Mouse (Mus musculus): ENCODE results near the gene Snx29. TPM values are rescaled to one million over a fixed set of nuclear protein-coding genes. Genes with fewer than 3 reads are reported as not detected.
A peak's percentile ranks its signal among the peaks of the same experiment; 100 is the strongest.

Gene Snx29
- polyA plus RNA-seq, 1 experiment from 2014 or later: 10.0 TPM

GRCm38 (mm10) chr16:11632205-11632747 lies 309.6 kb downstream of the Snx29 start:
- Histone ChIP-seq H3K36me3 (ENCODE audit: insufficient read depth, low read length) (no peaks in the 10 kb centered on the region), H3K4me1 (ENCODE audit: insufficient read depth, low read depth, low read length) (peaks cover 8% of the 10 kb centered on the region; the same call in 1 of the 2 replicates), H3K27me3 (replicated peaks; ENCODE audit: insufficient read depth, low read length) (no peaks in the 10 kb centered on the region), H3K4me3 (ENCODE audit: low read depth, low read length) (no peak overlapping the region), H3K9ac (replicated peaks; ENCODE audit: low read depth) (no peak overlapping the region), H3K27ac (ENCODE audit: low read length) (no peak overlapping the region), H3K9me3 (ENCODE audit: low read length) (no peaks in the 10 kb centered on the region), H3K4me2 (replicated peaks; ENCODE audit: low read depth, low read length) (no peak overlapping the region)
- 26% methylated on average over 2 of the region's 2 CpGs for WGBS
- DNase-seq (ENCODE audit: low spot score) (peak; percentile 36), ATAC-seq (no peak)
- TF ChIP-seq CTCF (IDR thresholded peaks at IDR 0.05) (no peak), EP300 (IDR thresholded peaks at IDR 0.05) (no peak)

GRCm38 (mm10) chr16:11636196-11636733 lies 313.6 kb downstream of the Snx29 start:
- H3K4me2 ChIP-seq (replicated peaks; ENCODE audit: low read depth, low read length): no peak overlapping the region
- H3K36me3 ChIP-seq (ENCODE audit: insufficient read depth, low read length): no peaks in the 10 kb centered on the region
- H3K4me1 ChIP-seq (ENCODE audit: insufficient read depth, low read depth, low read length): peaks cover 4% of the 10 kb centered on the region; the same call in 1 of the 2 replicates
- WGBS: 48% methylated on average over 7 of the region's 7 CpGs
- H3K4me3 ChIP-seq (ENCODE audit: low read depth, low read length): no peak overlapping the region
- H3K9ac ChIP-seq (replicated peaks; ENCODE audit: low read depth): no peak overlapping the region
- no peak overlapping the region for H3K27ac ChIP-seq (ENCODE audit: low read length)
- no peaks in the 10 kb centered on the region for H3K9me3 ChIP-seq (ENCODE audit: low read length)
- H3K27me3 ChIP-seq (replicated peaks; ENCODE audit: insufficient read depth, low read length): no peaks in the 10 kb centered on the region
- DNase-seq (ENCODE audit: low spot score) (no peak), ATAC-seq (peak; percentile 53; the same call in 1 of the 2 replicates)
- TF ChIP-seq EP300 (IDR thresholded peaks at IDR 0.05) (no peak), CTCF (IDR thresholded peaks at IDR 0.05) (no peak)

GRCm38 (mm10) chr16:11636902-11637301 lies 314.2 kb downstream of the Snx29 start:
- H3K4me2 ChIP-seq (replicated peaks; ENCODE audit: low read depth, low read length): no peak overlapping the region
- no peak for DNase-seq (ENCODE audit: low spot score)
- no peak overlapping the region for H3K9ac ChIP-seq (replicated peaks; ENCODE audit: low read depth)
- no peak for ATAC-seq
- H3K36me3 ChIP-seq (ENCODE audit: insufficient read depth, low read length): no peaks in the 10 kb centered on the region
- 5% methylated on average over 3 of the region's 3 CpGs for WGBS
- peaks cover 4% of the 10 kb centered on the region; the same call in 1 of the 2 replicates for H3K4me1 ChIP-seq (ENCODE audit: insufficient read depth, low read depth, low read length)
- no peak overlapping the region for H3K27ac ChIP-seq (ENCODE audit: low read length)
- no peak for TF ChIP-seq EP300 (IDR thresholded peaks at IDR 0.05)
- TF ChIP-seq CTCF (IDR thresholded peaks at IDR 0.05): no peak
- no peaks in the 10 kb centered on the region for H3K27me3 ChIP-seq (replicated peaks; ENCODE audit: insufficient read depth, low read length)
- no peaks in the 10 kb centered on the region for H3K9me3 ChIP-seq (ENCODE audit: low read length)
- no peak overlapping the region for H3K4me3 ChIP-seq (ENCODE audit: low read depth, low read length)

GRCm38 (mm10) chr16:11637794-11638193 lies 315.1 kb downstream of the Snx29 start:
- no peak overlapping the region for H3K4me3 ChIP-seq (ENCODE audit: low read depth, low read length)
- no peak overlapping the region for H3K4me2 ChIP-seq (replicated peaks; ENCODE audit: low read depth, low read length)
- H3K4me1 ChIP-seq (ENCODE audit: insufficient read depth, low read depth, low read length): peaks cover 4% of the 10 kb centered on the region; the same call in 1 of the 2 replicates
- H3K27me3 ChIP-seq (replicated peaks; ENCODE audit: insufficient read depth, low read length): no peaks in the 10 kb centered on the region
- H3K9me3 ChIP-seq (ENCODE audit: low read length): no peaks in the 10 kb centered on the region
- no peak for DNase-seq (ENCODE audit: low spot score)
- TF ChIP-seq CTCF (IDR thresholded peaks at IDR 0.05): no peak
- TF ChIP-seq EP300 (IDR thresholded peaks at IDR 0.05): no peak
- no peak overlapping the region for H3K27ac ChIP-seq (ENCODE audit: low read length)
- H3K9ac ChIP-seq (replicated peaks; ENCODE audit: low read depth): no peak overlapping the region
- no peaks in the 10 kb centered on the region for H3K36me3 ChIP-seq (ENCODE audit: insufficient read depth, low read length)
- no peak for ATAC-seq

GRCm38 (mm10) chr16:11638739-11639138 lies 316.0 kb downstream of the Snx29 start:
- no peak overlapping the region for H3K27ac ChIP-seq (ENCODE audit: low read length)
- ATAC-seq: no peak

GRCm38 (mm10) chr16:11639936-11640335 lies 317.2 kb downstream of the Snx29 start:
- H3K4me3 ChIP-seq (ENCODE audit: low read depth, low read length): no peak overlapping the region
- H3K9me3 ChIP-seq (ENCODE audit: low read length): no peaks in the 10 kb centered on the region
- WGBS: 88% methylated on average over 8 of the region's 8 CpGs
- no peaks in the 10 kb centered on the region for H3K36me3 ChIP-seq (ENCODE audit: insufficient read depth, low read length)
- DNase-seq (ENCODE audit: low spot score) (no peak), ATAC-seq (no peak)
- no peak overlapping the region for H3K4me2 ChIP-seq (replicated peaks; ENCODE audit: low read depth, low read length)
- no peak for TF ChIP-seq EP300 (IDR thresholded peaks at IDR 0.05)
- no peak for TF ChIP-seq CTCF (IDR thresholded peaks at IDR 0.05)
- H3K27ac ChIP-seq (ENCODE audit: low read length): no peak overlapping the region
- no peak overlapping the region for H3K9ac ChIP-seq (replicated peaks; ENCODE audit: low read depth)
- H3K27me3 ChIP-seq (replicated peaks; ENCODE audit: insufficient read depth, low read length): no peaks in the 10 kb centered on the region
- H3K4me1 ChIP-seq (ENCODE audit: insufficient read depth, low read depth, low read length): peaks cover 4% of the 10 kb centered on the region; the same call in 1 of the 2 replicates

More at GRCm38 (mm10) chr16:11638739-11639138, 316.0 kb downstream of the Snx29 start:
- Histone ChIP-seq H3K4me2 (replicated peaks; ENCODE audit: low read depth, low read length) (no peak overlapping the region), H3K9me3 (ENCODE audit: low read length) (no peaks in the 10 kb centered on the region), H3K4me3 (ENCODE audit: low read depth, low read length) (no peak overlapping the region), H3K36me3 (ENCODE audit: insufficient read depth, low read length) (no peaks in the 10 kb centered on the region), H3K4me1 (ENCODE audit: insufficient read depth, low read depth, low read length) (peaks cover 4% of the 10 kb centered on the region; the same call in 1 of the 2 replicates), H3K27me3 (replicated peaks; ENCODE audit: insufficient read depth, low read length) (no peaks in the 10 kb centered on the region), H3K9ac (replicated peaks; ENCODE audit: low read depth) (no peak overlapping the region)
- 38% methylated on average over 1 of the region's 1 CpGs for WGBS
- no peak for TF ChIP-seq EP300 (IDR thresholded peaks at IDR 0.05)
- TF ChIP-seq CTCF (IDR thresholded peaks at IDR 0.05): no peak
- no peak for DNase-seq (ENCODE audit: low spot score)
